Mouse (Mus musculus) kidney, adult 2 months (tissue): ENCODE results near the gene Rnf151.

Experiments used
- CTCF ChIP-seq: fragments of 200-500 bp; conservative IDR thresholded peaks from 2 replicates; pipeline ENCODE4 v1.5.1; 2011; ENCODE audit warnings: low read depth, mild to moderate bottlenecking, control low read depth, low read length, moderate library complexity, mixed read lengths; ENCODE audit not compliant: insufficient read depth, insufficient read length
- POLR2A ChIP-seq: fragments of 200-500 bp; IDR thresholded peaks from one replicate; pipeline ENCODE4 v1.6.1; 2011; ENCODE audit warnings: low read depth, low read length, control low read depth

GRCm38 (mm10) chr17:24751528-24751927 lies 33.7 kb upstream of the Rnf151 start:
- no peak for TF ChIP-seq CTCF
- no peak for TF ChIP-seq POLR2A
